Mouse (Mus musculus): ENCODE data around the gene Vtcn1. TPM values are rescaled to one million over a fixed set of nuclear protein-coding genes. Genes with fewer than 3 reads are reported as not detected.

Gene Vtcn1
- polyA plus RNA-seq, 1 experiment from 2014 or later: not detected

GRCm38 (mm10) chr3:100921825-100922505, 96.7 kb downstream of the Vtcn1 start, which contains the start of gene Trim45:
Trim45 (plus strand) TSS chr3:100922202.
- under 1% methylated on average over 39 of the region's 39 CpGs for WGBS (ENCODE audit: missing documents)
- Histone ChIP-seq H3K79me2 (ENCODE audit: inconsistent target) (no peaks in the 10 kb centered on the region), H3K27ac (peak within 1 kb of the TSS; percentile 61), H3K4me3 (ENCODE audit: inconsistent target) (peak within 1 kb of the TSS; percentile 70), H3K36me3 (ENCODE audit: inconsistent target) (no peaks in the 10 kb centered on the region)

GRCm38 (mm10) chr3:100922506-100923375, 97.5 kb downstream of the Vtcn1 start:
- WGBS (ENCODE audit: missing documents): 29% methylated on average over 28 of the region's 28 CpGs
- Histone ChIP-seq H3K79me2 (ENCODE audit: inconsistent target) (no peaks in the 10 kb centered on the region), H3K27ac (peak overlapping the region; percentile 61), H3K36me3 (ENCODE audit: inconsistent target) (no peaks in the 10 kb centered on the region), H3K4me3 (ENCODE audit: inconsistent target) (peak overlapping the region; percentile 70)

DNA sequence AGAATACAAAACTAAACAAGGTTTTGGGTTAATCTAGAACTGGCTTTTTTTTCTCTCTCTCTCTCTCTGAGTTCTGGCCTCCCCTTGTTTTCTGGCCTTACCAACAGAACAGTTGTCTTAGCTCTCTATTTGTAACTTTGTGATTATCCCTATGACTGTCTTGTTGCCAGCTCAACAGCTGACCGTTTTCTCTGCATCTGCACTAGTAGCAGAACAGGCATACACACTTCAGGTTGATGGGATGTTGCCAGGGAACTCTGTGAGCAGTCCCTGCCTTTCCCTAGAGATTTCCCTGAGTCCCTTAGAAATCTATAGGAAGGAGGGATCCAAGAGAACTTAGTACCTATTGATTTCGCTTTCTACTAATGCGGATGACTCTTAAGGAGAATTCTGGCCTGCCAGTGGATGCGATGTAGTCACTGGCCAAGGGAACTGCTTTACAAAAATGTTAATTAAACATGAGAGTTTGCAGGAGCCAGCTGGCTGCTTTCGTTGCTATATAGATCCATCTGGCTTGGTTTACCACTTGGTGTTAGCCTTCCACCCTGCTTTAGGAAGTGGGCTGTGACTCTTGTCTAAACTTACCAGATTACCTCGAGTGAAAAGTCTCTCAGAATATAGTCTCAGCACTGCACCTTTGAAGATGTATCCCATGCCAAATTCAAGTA, 98.9 kb downstream of the Vtcn1 start:
- no peak overlapping the region for H3K27ac ChIP-seq
- H3K36me3 ChIP-seq (ENCODE audit: inconsistent target): no peaks in the 10 kb centered on the region
- H3K4me3 ChIP-seq (ENCODE audit: inconsistent target): no peak overlapping the region
- WGBS (ENCODE audit: missing documents): 72% methylated on average over 6 of the region's 6 CpGs
- no peaks in the 10 kb centered on the region for H3K79me2 ChIP-seq (ENCODE audit: inconsistent target)

GRCm38 (mm10) chr3:100925176-100925575, 99.9 kb downstream of the Vtcn1 start:
- Histone ChIP-seq H3K79me2 (ENCODE audit: inconsistent target) (no peaks in the 10 kb centered on the region), H3K36me3 (ENCODE audit: inconsistent target) (no peaks in the 10 kb centered on the region), H3K4me3 (ENCODE audit: inconsistent target) (no peak overlapping the region), H3K27ac (no peak overlapping the region)
- WGBS (ENCODE audit: missing documents): 95% methylated on average over 16 of the region's 16 CpGs

- H3K36me3 ChIP-seq (ENCODE audit: inconsistent target): no peaks in the 10 kb centered on the region
- H3K27ac ChIP-seq: peak overlapping the region; percentile 32
- no peaks in the 10 kb centered on the region for H3K79me2 ChIP-seq (ENCODE audit: inconsistent target)
- 97% methylated on average over 23 of the region's 23 CpGs for WGBS (ENCODE audit: missing documents)
- no peak overlapping the region for H3K4me3 ChIP-seq (ENCODE audit: inconsistent target)
Measured at GRCm38 (mm10) chr3:100931332-100932076, 106.2 kb downstream of the Vtcn1 start.

- Histone ChIP-seq H3K27ac (peak overlapping the region; percentile 32), H3K36me3 (ENCODE audit: inconsistent target) (no peaks in the 10 kb centered on the region), H3K79me2 (ENCODE audit: inconsistent target) (no peaks in the 10 kb centered on the region), H3K4me3 (ENCODE audit: inconsistent target) (no peak overlapping the region)
- WGBS (ENCODE audit: missing documents): 65% methylated on average over 11 of the region's 11 CpGs
Measured at GRCm38 (mm10) chr3:100932077-100932944, 107.1 kb downstream of the Vtcn1 start.

DNA sequence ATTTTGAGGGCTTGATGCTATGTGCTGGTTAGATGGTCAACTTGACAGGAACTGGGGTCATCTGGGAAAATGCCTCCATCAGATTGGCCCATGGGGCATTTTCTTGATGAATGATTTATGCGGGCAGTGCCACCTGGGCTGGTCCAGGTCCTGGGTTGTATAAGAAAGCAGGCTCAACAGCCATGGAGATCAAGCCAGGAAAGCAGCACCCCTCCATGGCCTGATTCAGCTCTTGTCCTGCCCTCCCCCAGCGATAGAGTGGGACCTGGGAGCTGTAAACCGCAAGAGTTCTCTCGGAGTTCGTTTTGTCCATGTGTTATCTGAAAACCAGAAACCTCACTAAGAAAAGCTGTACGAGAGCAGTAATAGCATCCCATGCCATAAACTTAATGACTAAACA, 110.3 kb downstream of the Vtcn1 start:
- H3K79me2 ChIP-seq (ENCODE audit: inconsistent target): no peaks in the 10 kb centered on the region
- H3K4me3 ChIP-seq (ENCODE audit: inconsistent target): no peak overlapping the region
- H3K36me3 ChIP-seq (ENCODE audit: inconsistent target): peaks cover 20% of the 10 kb centered on the region; the same call in 1 of the 2 replicates
- H3K27ac ChIP-seq: no peak overlapping the region
- WGBS (ENCODE audit: missing documents): 98% methylated on average over 6 of the region's 6 CpGs

DNA sequence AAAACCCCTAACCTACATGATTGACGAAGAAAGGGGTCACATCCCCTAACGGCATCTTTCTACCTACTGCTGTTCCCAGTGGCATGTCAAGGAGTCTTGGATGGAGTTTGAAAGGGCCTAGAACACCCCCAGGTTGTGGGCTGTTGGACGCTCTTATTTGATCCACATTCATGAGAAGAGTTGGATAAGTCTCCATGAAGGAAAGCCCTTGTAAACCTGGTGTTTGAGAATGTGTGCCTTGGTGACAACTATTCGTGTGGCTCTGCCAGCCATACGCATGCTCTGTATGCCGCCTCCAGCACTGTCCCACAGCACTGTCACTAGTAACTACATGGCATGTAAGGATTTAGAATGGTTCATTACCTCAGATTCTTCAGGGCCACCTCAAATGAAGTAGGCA, 110.9 kb downstream of the Vtcn1 start:
- no peaks in the 10 kb centered on the region for H3K79me2 ChIP-seq (ENCODE audit: inconsistent target)
- no peak overlapping the region for H3K27ac ChIP-seq
- H3K36me3 ChIP-seq (ENCODE audit: inconsistent target): peaks cover 27% of the 10 kb centered on the region
- no peak overlapping the region for H3K4me3 ChIP-seq (ENCODE audit: inconsistent target)
- 98% methylated on average over 5 of the region's 6 CpGs for WGBS (ENCODE audit: missing documents)

DNA sequence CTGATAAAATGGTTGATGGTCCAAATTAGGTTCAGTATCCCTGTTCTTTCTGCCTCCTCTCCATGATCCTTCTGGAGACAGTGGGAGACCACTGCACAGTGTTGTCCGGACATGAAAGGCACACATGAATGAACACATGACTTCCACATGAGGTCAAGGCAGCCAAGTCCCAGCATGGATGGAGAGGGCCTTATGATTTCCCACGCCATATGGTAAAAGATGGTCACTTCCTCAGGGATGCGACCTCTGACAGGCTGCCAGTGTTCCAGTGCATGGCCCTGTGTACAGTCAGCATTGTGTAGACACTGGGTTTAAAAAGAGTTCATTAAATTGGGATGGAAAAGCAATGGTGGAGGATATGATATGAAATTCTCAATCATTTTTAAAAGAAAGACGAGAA, 113.0 kb downstream of the Vtcn1 start:
- H3K36me3 ChIP-seq (ENCODE audit: inconsistent target): peaks cover 38% of the 10 kb centered on the region
- 96% methylated on average over 4 of the region's 4 CpGs for WGBS (ENCODE audit: missing documents)
- H3K4me3 ChIP-seq (ENCODE audit: inconsistent target): no peak overlapping the region
- H3K27ac ChIP-seq: no peak overlapping the region
- no peaks in the 10 kb centered on the region for H3K79me2 ChIP-seq (ENCODE audit: inconsistent target)

GRCm38 (mm10) chr3:100940496-100941037, 115.3 kb downstream of the Vtcn1 start:
- H3K36me3 ChIP-seq (ENCODE audit: inconsistent target): peaks cover 54% of the 10 kb centered on the region
- no peaks in the 10 kb centered on the region for H3K79me2 ChIP-seq (ENCODE audit: inconsistent target)
- H3K27ac ChIP-seq: no peak overlapping the region
- 96% methylated on average over 4 of the region's 4 CpGs for WGBS (ENCODE audit: missing documents)
- no peak overlapping the region for H3K4me3 ChIP-seq (ENCODE audit: inconsistent target)
